Mouse (Mus musculus): Measurements from ENCODE around the gene Qrfp. TPM values are rescaled to one million over a fixed set of nuclear protein-coding genes. Genes with fewer than 3 reads are reported as not detected.
A peak's percentile ranks its signal among the peaks of the same experiment; 100 is the strongest.

Gene Qrfp
- polyA plus RNA-seq, 1 experiment from 2014 or later, result 0.08 TPM

DNA sequence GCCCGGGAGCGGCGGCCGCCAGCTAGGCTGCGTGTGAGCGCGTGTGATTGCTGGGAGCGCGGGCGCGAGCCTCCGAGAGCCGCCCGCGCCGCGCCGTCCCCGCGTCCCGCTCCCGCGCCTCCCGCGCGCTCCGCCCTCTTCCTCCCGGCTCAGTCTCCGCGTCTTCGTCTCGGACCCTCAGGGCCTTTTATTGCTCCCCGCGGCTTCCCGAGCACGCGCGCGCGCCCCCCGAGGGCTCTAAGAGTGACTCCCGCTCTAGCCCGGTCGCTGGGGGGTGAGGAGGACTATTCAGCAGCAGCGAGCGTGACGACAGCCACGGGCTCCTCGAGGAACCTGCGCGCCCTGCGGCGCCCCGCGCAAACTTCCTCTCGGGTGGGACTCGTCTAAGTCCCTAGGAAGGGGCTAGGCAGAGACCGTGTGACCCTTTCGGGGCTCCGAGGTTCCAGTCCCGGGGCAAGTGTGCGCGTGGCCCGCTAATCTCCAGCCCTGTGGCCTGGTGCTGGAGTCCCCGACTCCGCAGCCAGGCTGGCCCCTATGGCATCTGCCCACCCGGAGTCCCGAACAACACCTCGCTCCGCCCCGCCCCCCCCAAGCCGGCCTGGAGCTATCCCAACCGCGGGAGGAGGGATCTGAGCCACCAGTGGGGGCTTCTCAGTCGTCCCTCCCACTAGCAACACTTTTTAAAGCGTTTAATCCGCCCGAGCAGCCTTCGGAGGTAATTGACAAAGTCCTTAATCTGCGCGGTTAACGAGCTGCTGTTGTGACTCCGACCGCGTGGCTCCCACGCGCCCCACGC is 35.7 kb upstream of the Qrfp start, which contains the start of gene Fibcd1:
Gene Fibcd1, minus strand, starts transcription at position 110 of the 796 bp plus-strand sequence.
- H3K27ac ChIP-seq (replicated peaks in 1 of 2; ENCODE audit: control insufficient read depth in 1 of 2, insufficient read depth in 1 of 2, low read depth in 2 of 2, low read length in 2 of 2), result no peak within 1 kb of the TSS
- H3K9ac ChIP-seq (ENCODE audit: low read length), result peak within 1 kb of the TSS; percentile 57
- peaks cover 0 to 14% of the 10 kb centered on the region in 2 experiments; a peak in 3 of 4 replicates for H3K4me1 ChIP-seq (ENCODE audit: control insufficient read depth in 2 of 2, insufficient read depth in 2 of 2, low read length in 2 of 2)
- no peaks in the 10 kb centered on the region for H3K9me3 ChIP-seq (ENCODE audit: control insufficient read depth, low read length)
- H3K4me3 ChIP-seq (ENCODE audit: control insufficient read depth in 1 of 2, insufficient read depth in 1 of 2, low read depth in 1 of 2, low read length in 2 of 2), result peak within 1 kb of the TSS; percentile 51 to 60
- H3K36me3 ChIP-seq (ENCODE audit: control insufficient read depth, insufficient read depth, low read length), result no peaks in the 10 kb centered on the region
- H3K27me3 ChIP-seq (ENCODE audit: control insufficient read depth, insufficient read depth, low read length), result peaks cover 59% of the 10 kb centered on the region
- peak within 1 kb of the TSS; percentile 98 for H3K4me2 ChIP-seq (ENCODE audit: low read length)
- under 1% methylated on average over 88 of the region's 88 CpGs for WGBS
- ATAC-seq (ENCODE audit: insufficient number of reproducible peaks, insufficient read depth, low FRiP score, low read depth), result no peak

DNA sequence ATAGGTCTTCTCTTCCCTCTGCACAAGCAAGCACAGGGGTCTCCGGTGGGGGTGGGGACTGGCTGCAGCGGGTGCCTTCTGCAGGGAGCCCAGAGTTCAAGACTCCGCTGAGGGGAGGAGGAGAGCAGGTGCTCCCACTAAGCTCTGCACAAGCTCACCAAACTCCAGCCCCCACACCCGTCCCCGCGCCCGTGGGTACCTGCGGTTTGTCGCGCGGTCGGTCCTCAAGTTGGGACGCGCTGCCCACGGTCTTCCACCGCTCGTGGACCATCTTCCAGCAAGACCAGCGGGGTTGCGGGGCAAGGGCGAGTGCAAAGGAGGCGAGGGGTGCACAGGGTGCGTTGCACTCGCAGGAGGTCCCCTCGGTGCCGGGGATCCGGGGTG is 35.1 kb upstream of the Qrfp start:
- Histone ChIP-seq H3K27ac (replicated peaks in 1 of 2; ENCODE audit: control insufficient read depth in 1 of 2, insufficient read depth in 1 of 2, low read depth in 2 of 2, low read length in 2 of 2) (no peak overlapping the region), H3K9ac (ENCODE audit: low read length) (peak overlapping the region; percentile 57), H3K4me2 (ENCODE audit: low read length) (peak overlapping the region; percentile 98), H3K27me3 (ENCODE audit: control insufficient read depth, insufficient read depth, low read length) (peaks cover 65% of the 10 kb centered on the region), H3K9me3 (ENCODE audit: control insufficient read depth, low read length) (no peaks in the 10 kb centered on the region), H3K4me1 (ENCODE audit: control insufficient read depth in 2 of 2, insufficient read depth in 2 of 2, low read length in 2 of 2) (peaks cover 0 to 14% of the 10 kb centered on the region in 2 experiments; a peak in 3 of 4 replicates), H3K36me3 (ENCODE audit: control insufficient read depth, insufficient read depth, low read length) (no peaks in the 10 kb centered on the region), H3K4me3 (ENCODE audit: control insufficient read depth in 1 of 2, insufficient read depth in 1 of 2, low read depth in 1 of 2, low read length in 2 of 2) (peak overlapping the region; percentile 51 to 60)
- 4% methylated on average over 24 of the region's 26 CpGs for WGBS
- no peak for ATAC-seq (ENCODE audit: insufficient number of reproducible peaks, insufficient read depth, low FRiP score, low read depth)

DNA sequence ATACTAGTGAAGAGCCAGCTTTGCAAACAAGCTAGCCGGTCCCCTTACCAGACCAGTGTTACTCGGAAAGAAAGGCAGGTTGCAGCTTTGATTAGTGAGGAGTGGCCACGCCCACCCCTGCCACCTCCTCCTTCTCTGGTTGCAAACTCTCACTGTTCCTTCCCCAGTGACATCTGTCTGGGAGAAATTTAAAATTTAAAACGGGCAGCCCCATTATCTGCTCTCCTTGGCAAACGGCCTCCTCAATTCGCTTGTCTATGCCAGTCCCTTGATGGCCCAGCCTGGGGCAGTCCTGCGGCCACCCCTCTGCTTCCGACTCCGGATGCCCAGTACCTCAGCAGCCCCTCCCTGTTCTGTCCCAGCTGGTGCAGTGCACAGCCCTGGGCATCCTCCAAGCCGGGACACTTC is 34.4 kb upstream of the Qrfp start:
- no peak overlapping the region for H3K4me2 ChIP-seq (ENCODE audit: low read length)
- no peak overlapping the region for H3K4me3 ChIP-seq (ENCODE audit: control insufficient read depth in 1 of 2, insufficient read depth in 1 of 2, low read depth in 1 of 2, low read length in 2 of 2)
- no peaks in the 10 kb centered on the region for H3K36me3 ChIP-seq (ENCODE audit: control insufficient read depth, insufficient read depth, low read length)
- no peak overlapping the region for H3K9ac ChIP-seq (ENCODE audit: low read length)
- 6% methylated on average over 10 of the region's 10 CpGs for WGBS
- H3K27ac ChIP-seq (replicated peaks in 1 of 2; ENCODE audit: control insufficient read depth in 1 of 2, insufficient read depth in 1 of 2, low read depth in 2 of 2, low read length in 2 of 2), result no peak overlapping the region
- H3K4me1 ChIP-seq (ENCODE audit: control insufficient read depth in 2 of 2, insufficient read depth in 2 of 2, low read length in 2 of 2), result peaks cover 0 to 14% of the 10 kb centered on the region in 2 experiments; a peak in 3 of 4 replicates
- H3K27me3 ChIP-seq (ENCODE audit: control insufficient read depth, insufficient read depth, low read length), result peaks cover 70% of the 10 kb centered on the region
- no peaks in the 10 kb centered on the region for H3K9me3 ChIP-seq (ENCODE audit: control insufficient read depth, low read length)
- ATAC-seq (ENCODE audit: insufficient number of reproducible peaks, insufficient read depth, low FRiP score, low read depth), result no peak

DNA sequence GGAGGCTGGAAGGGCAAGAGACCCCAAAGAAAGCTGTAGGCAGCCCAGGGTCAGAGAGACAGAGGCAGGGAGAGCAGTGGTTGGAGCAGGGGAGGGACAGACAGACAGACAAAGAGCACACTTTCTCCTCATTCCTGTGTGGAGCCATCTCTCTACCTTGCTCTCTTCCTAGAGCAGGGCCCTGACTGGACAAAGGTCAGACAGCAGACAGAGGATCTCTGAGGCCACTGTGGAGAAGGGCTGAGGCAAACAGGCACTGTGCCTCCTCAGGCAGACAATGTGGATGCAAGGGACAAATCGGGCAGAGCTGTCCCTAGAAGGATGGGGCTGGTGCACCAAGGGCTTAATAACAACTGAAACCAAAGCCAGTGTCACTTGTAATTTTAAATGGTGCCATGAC is 28.5 kb upstream of the Qrfp start:
- peaks cover 48% of the 10 kb centered on the region for H3K27me3 ChIP-seq (ENCODE audit: control insufficient read depth, insufficient read depth, low read length)
- no peaks in the 10 kb centered on the region for H3K36me3 ChIP-seq (ENCODE audit: control insufficient read depth, insufficient read depth, low read length)
- no peaks in the 10 kb centered on the region for H3K4me1 ChIP-seq (ENCODE audit: control insufficient read depth in 2 of 2, insufficient read depth in 2 of 2, low read length in 2 of 2)
- WGBS, result 47% methylated on average over 1 of the region's 1 CpGs
- no peaks in the 10 kb centered on the region for H3K9me3 ChIP-seq (ENCODE audit: control insufficient read depth, low read length)
- H3K4me2 ChIP-seq (ENCODE audit: low read length), result no peak overlapping the region
- H3K9ac ChIP-seq (ENCODE audit: low read length), result no peak overlapping the region
- no peak overlapping the region for H3K27ac ChIP-seq (replicated peaks in 1 of 2; ENCODE audit: control insufficient read depth in 1 of 2, insufficient read depth in 1 of 2, low read depth in 2 of 2, low read length in 2 of 2)
- H3K4me3 ChIP-seq (ENCODE audit: control insufficient read depth in 1 of 2, insufficient read depth in 1 of 2, low read depth in 1 of 2, low read length in 2 of 2), result no peak overlapping the region
- no peak for ATAC-seq (ENCODE audit: insufficient number of reproducible peaks, insufficient read depth, low FRiP score, low read depth)

DNA sequence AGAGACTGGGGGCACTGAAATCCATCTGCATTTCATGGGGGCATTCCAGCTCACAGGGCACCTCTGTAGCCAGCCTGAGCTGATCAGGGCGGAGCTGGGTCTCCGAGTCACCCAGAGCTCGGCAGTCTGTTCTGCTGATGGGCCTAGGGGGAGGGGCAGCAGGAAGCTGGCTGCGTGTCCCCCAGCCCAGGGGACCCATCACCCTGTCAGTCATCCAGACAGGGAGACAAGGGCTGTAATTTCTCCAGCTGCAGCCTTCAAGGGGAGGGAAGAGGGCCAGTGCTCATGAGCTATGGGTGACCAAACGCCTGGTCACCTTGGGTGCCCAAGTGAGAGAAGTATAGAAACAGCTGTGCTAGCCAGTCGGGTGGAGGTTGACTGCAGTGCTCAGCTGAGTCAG is 26.6 kb upstream of the Qrfp start:
- ATAC-seq (ENCODE audit: insufficient number of reproducible peaks, insufficient read depth, low FRiP score, low read depth), result no peak
- H3K27ac ChIP-seq (replicated peaks in 1 of 2; ENCODE audit: control insufficient read depth in 1 of 2, insufficient read depth in 1 of 2, low read depth in 2 of 2, low read length in 2 of 2), result no peak overlapping the region
- H3K27me3 ChIP-seq (ENCODE audit: control insufficient read depth, insufficient read depth, low read length), result peaks cover 44% of the 10 kb centered on the region
- H3K36me3 ChIP-seq (ENCODE audit: control insufficient read depth, insufficient read depth, low read length), result no peaks in the 10 kb centered on the region
- no peaks in the 10 kb centered on the region for H3K9me3 ChIP-seq (ENCODE audit: control insufficient read depth, low read length)
- WGBS, result 26% methylated on average over 6 of the region's 6 CpGs
- H3K4me1 ChIP-seq (ENCODE audit: control insufficient read depth in 2 of 2, insufficient read depth in 2 of 2, low read length in 2 of 2), result no peaks in the 10 kb centered on the region
- H3K4me3 ChIP-seq (ENCODE audit: control insufficient read depth in 1 of 2, insufficient read depth in 1 of 2, low read depth in 1 of 2, low read length in 2 of 2), result no peak overlapping the region
- no peak overlapping the region for H3K4me2 ChIP-seq (ENCODE audit: low read length)
- H3K9ac ChIP-seq (ENCODE audit: low read length), result no peak overlapping the region

DNA sequence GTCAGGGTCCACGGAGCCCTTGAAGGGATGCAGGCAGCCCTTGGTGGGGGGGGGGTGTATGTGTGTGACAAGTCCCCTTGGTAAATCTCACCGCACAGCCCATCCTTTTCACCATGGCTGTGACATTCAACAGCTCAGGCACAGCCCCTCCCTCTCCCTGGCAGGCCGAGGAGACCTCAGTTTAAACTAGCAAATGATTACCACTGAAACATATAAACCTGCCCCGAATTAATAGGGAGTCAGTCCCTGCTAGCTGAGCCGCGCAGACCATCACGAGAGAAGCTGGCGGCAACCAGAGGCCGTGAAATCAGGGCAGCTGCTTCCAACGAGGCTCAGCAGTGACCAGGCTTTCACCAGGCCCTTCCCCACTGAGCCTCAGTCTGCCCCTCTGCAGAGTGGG is 25.7 kb upstream of the Qrfp start:
- no peak overlapping the region for H3K9ac ChIP-seq (ENCODE audit: low read length)
- no peaks in the 10 kb centered on the region for H3K4me1 ChIP-seq (ENCODE audit: control insufficient read depth in 2 of 2, insufficient read depth in 2 of 2, low read length in 2 of 2)
- no peaks in the 10 kb centered on the region for H3K9me3 ChIP-seq (ENCODE audit: control insufficient read depth, low read length)
- peaks cover 37% of the 10 kb centered on the region for H3K27me3 ChIP-seq (ENCODE audit: control insufficient read depth, insufficient read depth, low read length)
- 75% methylated on average over 10 of the region's 10 CpGs for WGBS
- H3K4me3 ChIP-seq (ENCODE audit: control insufficient read depth in 1 of 2, insufficient read depth in 1 of 2, low read depth in 1 of 2, low read length in 2 of 2), result no peak overlapping the region
- no peak overlapping the region for H3K4me2 ChIP-seq (ENCODE audit: low read length)
- H3K36me3 ChIP-seq (ENCODE audit: control insufficient read depth, insufficient read depth, low read length), result no peaks in the 10 kb centered on the region
- H3K27ac ChIP-seq (replicated peaks in 1 of 2; ENCODE audit: control insufficient read depth in 1 of 2, insufficient read depth in 1 of 2, low read depth in 2 of 2, low read length in 2 of 2), result no peak overlapping the region
- no peak for ATAC-seq (ENCODE audit: insufficient number of reproducible peaks, insufficient read depth, low FRiP score, low read depth)

DNA sequence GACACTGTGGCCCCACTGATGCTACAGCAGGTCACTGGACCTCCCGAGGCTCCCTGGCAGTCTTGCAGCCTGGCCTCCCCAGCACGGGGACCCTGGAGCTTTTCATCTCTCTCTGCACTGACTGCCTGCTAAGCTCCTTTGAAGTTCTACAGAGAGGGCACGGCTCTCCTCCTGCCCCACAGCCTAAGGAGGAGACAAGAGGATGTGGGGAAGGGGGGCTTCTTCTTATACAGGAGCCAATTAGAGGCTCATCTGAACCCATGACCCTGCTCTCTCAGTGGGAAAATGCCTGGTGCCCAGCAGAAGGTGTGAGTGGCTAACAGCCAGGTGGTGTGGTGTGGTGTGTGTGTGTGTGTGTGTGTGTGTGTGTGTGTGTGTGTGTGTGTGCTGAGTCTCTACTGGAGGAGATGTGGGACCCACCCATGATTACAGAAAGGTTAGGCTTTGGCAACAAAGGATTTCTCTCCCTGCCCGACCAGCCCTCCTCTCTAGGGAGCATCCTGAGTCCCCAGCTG is 18.0 kb upstream of the Qrfp start:
- WGBS, result 19% methylated on average over 4 of the region's 4 CpGs
- peaks cover 4 to 7% of the 10 kb centered on the region in 2 experiments; a peak in 1 of 4 replicates for H3K4me1 ChIP-seq (ENCODE audit: control insufficient read depth in 2 of 2, insufficient read depth in 2 of 2, low read length in 2 of 2)
- no peak overlapping the region for H3K9ac ChIP-seq (ENCODE audit: low read length)
- no peak overlapping the region for H3K27ac ChIP-seq (replicated peaks in 1 of 2; ENCODE audit: control insufficient read depth in 1 of 2, insufficient read depth in 1 of 2, low read depth in 2 of 2, low read length in 2 of 2)
- H3K36me3 ChIP-seq (ENCODE audit: control insufficient read depth, insufficient read depth, low read length), result no peaks in the 10 kb centered on the region
- no peaks in the 10 kb centered on the region for H3K9me3 ChIP-seq (ENCODE audit: control insufficient read depth, low read length)
- H3K4me2 ChIP-seq (ENCODE audit: low read length), result no peak overlapping the region
- H3K27me3 ChIP-seq (ENCODE audit: control insufficient read depth, insufficient read depth, low read length), result peaks cover 7% of the 10 kb centered on the region; the same call in 1 of the 2 replicates
- ATAC-seq (ENCODE audit: insufficient number of reproducible peaks, insufficient read depth, low FRiP score, low read depth), result no peak
- H3K4me3 ChIP-seq (ENCODE audit: control insufficient read depth in 1 of 2, insufficient read depth in 1 of 2, low read depth in 1 of 2, low read length in 2 of 2), result no peak overlapping the region

Data from heart, embryonic 14.5 days (tissue).